Mouse (Mus musculus): Measurements from ENCODE around the gene Cyp2r1. TPM values are rescaled to one million over a fixed set of nuclear protein-coding genes. Genes with fewer than 3 reads are reported as not detected.

Gene Cyp2r1
- polyA plus RNA-seq, 1 experiment from 2014 or later: 2.0 TPM

- Histone ChIP-seq H3K9me3 (replicated peaks; ENCODE audit: control insufficient read depth, low read length) (no peaks in the 10 kb centered on the region), H3K9ac (ENCODE audit: low read depth, low read length) (no peak overlapping the region), H3K4me1 (ENCODE audit: control insufficient read depth, insufficient read depth, low read length) (no peaks in the 10 kb centered on the region), H3K4me2 (no peak overlapping the region), H3K27me3 (ENCODE audit: control insufficient read depth, insufficient read depth, low read length) (no peaks in the 10 kb centered on the region), H3K36me3 (ENCODE audit: control insufficient read depth, insufficient read depth, low read length) (no peaks in the 10 kb centered on the region), H3K27ac (ENCODE audit: low read depth, low read length) (no peak overlapping the region), H3K4me3 (ENCODE audit: low read depth, low read length) (no peak overlapping the region)
- no peak for ATAC-seq (replicated peaks; ENCODE audit: insufficient number of reproducible peaks, low FRiP score, low TSS enrichment)
- WGBS (ENCODE audit: insufficient replicate concordance): 71% methylated on average over 1 of the region's 1 CpGs
Observed at GRCm38 (mm10) chr7:114526245-114526644, 36.5 kb downstream of the Cyp2r1 start.

GRCm38 (mm10) chr7:114520122-114520521, 42.6 kb downstream of the Cyp2r1 start:
- Histone ChIP-seq H3K4me2 (no peak overlapping the region), H3K27me3 (ENCODE audit: control insufficient read depth, insufficient read depth, low read length) (no peaks in the 10 kb centered on the region), H3K36me3 (ENCODE audit: control insufficient read depth, insufficient read depth, low read length) (no peaks in the 10 kb centered on the region), H3K9me3 (replicated peaks; ENCODE audit: control insufficient read depth, low read length) (no peaks in the 10 kb centered on the region), H3K4me3 (ENCODE audit: low read depth, low read length) (no peak overlapping the region), H3K4me1 (ENCODE audit: control insufficient read depth, insufficient read depth, low read length) (no peaks in the 10 kb centered on the region), H3K27ac (ENCODE audit: low read depth, low read length) (no peak overlapping the region), H3K9ac (ENCODE audit: low read depth, low read length) (no peak overlapping the region)
- 80% methylated on average over 1 of the region's 1 CpGs for WGBS (ENCODE audit: insufficient replicate concordance)
- no peak for ATAC-seq (replicated peaks; ENCODE audit: insufficient number of reproducible peaks, low FRiP score, low TSS enrichment)

- Histone ChIP-seq H3K36me3 (ENCODE audit: control insufficient read depth, insufficient read depth, low read length) (no peaks in the 10 kb centered on the region), H3K27ac (ENCODE audit: low read depth, low read length) (no peak overlapping the region)
- WGBS (ENCODE audit: insufficient replicate concordance): 74% methylated on average over 2 of the region's 2 CpGs
Observed at GRCm38 (mm10) chr7:114508879-114509278, 53.9 kb downstream of the Cyp2r1 start.

More at GRCm38 (mm10) chr7:114508879-114509278, 53.9 kb downstream of the Cyp2r1 start:
- no peaks in the 10 kb centered on the region for H3K4me1 ChIP-seq (ENCODE audit: control insufficient read depth, insufficient read depth, low read length)
- no peaks in the 10 kb centered on the region for H3K9me3 ChIP-seq (replicated peaks; ENCODE audit: control insufficient read depth, low read length)
- H3K4me2 ChIP-seq: no peak overlapping the region
- H3K4me3 ChIP-seq (ENCODE audit: low read depth, low read length): no peak overlapping the region
- H3K27me3 ChIP-seq (ENCODE audit: control insufficient read depth, insufficient read depth, low read length): no peaks in the 10 kb centered on the region
- ATAC-seq (replicated peaks; ENCODE audit: insufficient number of reproducible peaks, low FRiP score, low TSS enrichment): no peak
- H3K9ac ChIP-seq (ENCODE audit: low read depth, low read length): no peak overlapping the region

Other genes starting within 250 kb of the Cyp2r1 start
- gene Pde3b, start 147.7 kb downstream of the Cyp2r1 start, polyA plus RNA-seq (2014; fragmentation: Nextera tagmentation; extraction: Ambion mirVana): 5.6 and 6.7 TPM in 2 replicates
- 13.8 and 14.1 TPM in 2 replicates for gene Calca, start 73.4 kb upstream of the Cyp2r1 start, polyA plus RNA-seq (2014; fragmentation: Nextera tagmentation; extraction: Ambion mirVana)
- gene Calcb, start 155.7 kb upstream of the Cyp2r1 start, polyA plus RNA-seq (2014; fragmentation: Nextera tagmentation; extraction: Ambion mirVana): 0.17 TPM in 1 of 2 replicates, not detected in the other
- gene Insc, start 180.7 kb upstream of the Cyp2r1 start, polyA plus RNA-seq (2014; fragmentation: Nextera tagmentation; extraction: Ambion mirVana): 0.93 and 1.1 TPM in 2 replicates

Data from heart, embryonic 11.5 days (tissue).